Mouse (Mus musculus): ENCODE data around the gene Rbm26. TPM values are rescaled to one million over a fixed set of nuclear protein-coding genes. Genes with fewer than 3 reads are reported as not detected.

Gene Rbm26
- 10 to 100 TPM; 58.6 to 67.0 TPM for total RNA-seq (2021)
- long read RNA-seq, experiment 1, transcript Rbm26-201 (22 exons, 3,633 nt), result major isoform, 9 of 20 reads
- long read RNA-seq, experiment 1, partial matches to known transcripts, result 5 of 20 reads
- long read RNA-seq, experiment 1, other reads (novel, unspliced or antisense), result 6 of 20 reads
- long read RNA-seq, experiment 2, transcript Rbm26-201 (22 exons, 3,633 nt), result major isoform, 10 of 22 reads
- long read RNA-seq, experiment 2, partial matches to known transcripts, result 2 of 22 reads
- long read RNA-seq, experiment 2, other reads (novel, unspliced or antisense), result 10 of 22 reads

DNA sequence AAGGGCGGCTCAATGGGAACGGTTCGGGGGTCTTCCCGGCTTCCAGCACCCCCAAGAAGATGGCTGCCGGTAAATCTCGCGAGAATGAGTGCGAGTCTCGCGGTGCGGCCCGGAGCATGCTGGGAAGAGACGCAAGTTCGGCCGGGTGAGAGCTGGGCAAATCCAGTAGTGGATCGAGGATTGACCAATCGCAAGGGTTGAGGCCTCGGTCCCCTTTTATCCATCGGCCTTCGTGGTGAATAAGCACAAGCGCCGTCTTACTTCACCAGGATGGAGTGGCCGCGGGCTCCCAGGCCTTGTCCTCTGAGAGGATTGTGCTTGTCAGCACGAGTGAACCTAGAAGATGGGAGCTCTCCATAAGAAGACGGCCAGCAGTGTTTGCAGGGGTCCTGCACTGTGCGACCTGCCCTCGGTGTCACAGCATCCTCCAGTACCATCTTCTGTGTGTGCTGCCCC lies at the start of gene Rbm26:
TSS of gene Rbm26 (minus strand) at position 90 of the 456 bp plus-strand sequence.
- Histone ChIP-seq H3K4me3 (peak within 1 kb of the TSS; percentile 95), H3K27ac (peak within 1 kb of the TSS; percentile 98)
- no peak for TF ChIP-seq CTCF (conservative IDR thresholded peaks at IDR 0.05)
- DNase-seq (ENCODE audit: low spot score in 2 of 2), result peak; percentile 94 to 98

DNA sequence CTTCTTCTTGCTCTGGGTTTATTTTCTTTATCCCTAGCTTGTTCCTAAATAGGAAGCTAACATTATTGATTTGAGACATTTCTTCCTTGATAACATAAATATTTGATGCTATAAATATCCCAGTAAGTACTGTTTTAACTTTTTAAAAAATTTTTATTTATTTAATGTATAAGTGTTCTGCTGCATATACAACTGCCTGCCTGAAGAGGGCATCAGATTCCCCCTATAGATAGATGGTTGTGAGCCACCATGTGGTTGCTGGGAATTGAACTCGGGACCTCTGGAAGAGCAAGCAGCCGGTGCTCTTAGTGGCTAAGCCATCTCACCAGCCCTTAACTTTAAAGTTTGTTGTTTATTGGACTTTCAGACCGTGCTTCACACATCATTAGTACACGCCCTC lies 48.7 kb upstream of the Rbm26 start:
- no peak overlapping the region for H3K4me3 ChIP-seq

DNA sequence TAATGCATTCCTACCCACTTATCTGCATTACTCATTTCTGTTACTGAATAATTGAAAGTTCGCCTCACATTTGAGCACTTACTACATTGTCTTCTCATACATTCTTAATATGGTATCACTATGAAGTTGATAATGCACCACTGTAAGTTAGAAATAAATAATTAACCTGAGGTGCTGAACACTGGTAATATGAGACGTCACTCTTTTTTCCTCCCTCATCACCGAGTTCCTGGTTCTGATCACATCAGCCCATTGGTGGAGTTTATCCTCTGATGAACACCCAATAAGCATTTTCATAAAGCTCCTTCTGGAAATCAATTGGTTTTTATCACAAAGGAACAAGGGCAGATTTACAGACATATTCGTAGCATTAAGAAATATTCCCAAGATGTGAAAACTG lies 45.1 kb upstream of the Rbm26 start:
- no peak for DNase-seq (ENCODE audit: low spot score in 2 of 2)
- no peak for TF ChIP-seq CTCF (conservative IDR thresholded peaks at IDR 0.05)
- no peak overlapping the region for H3K4me3 ChIP-seq
- no peak overlapping the region for H3K27ac ChIP-seq

More for the DNA sequence above, 48.7 kb upstream of the Rbm26 start:
- no peak for DNase-seq (ENCODE audit: low spot score in 2 of 2)
- H3K27ac ChIP-seq, result no peak overlapping the region
- TF ChIP-seq CTCF (conservative IDR thresholded peaks at IDR 0.05), result peak; percentile 44

DNA sequence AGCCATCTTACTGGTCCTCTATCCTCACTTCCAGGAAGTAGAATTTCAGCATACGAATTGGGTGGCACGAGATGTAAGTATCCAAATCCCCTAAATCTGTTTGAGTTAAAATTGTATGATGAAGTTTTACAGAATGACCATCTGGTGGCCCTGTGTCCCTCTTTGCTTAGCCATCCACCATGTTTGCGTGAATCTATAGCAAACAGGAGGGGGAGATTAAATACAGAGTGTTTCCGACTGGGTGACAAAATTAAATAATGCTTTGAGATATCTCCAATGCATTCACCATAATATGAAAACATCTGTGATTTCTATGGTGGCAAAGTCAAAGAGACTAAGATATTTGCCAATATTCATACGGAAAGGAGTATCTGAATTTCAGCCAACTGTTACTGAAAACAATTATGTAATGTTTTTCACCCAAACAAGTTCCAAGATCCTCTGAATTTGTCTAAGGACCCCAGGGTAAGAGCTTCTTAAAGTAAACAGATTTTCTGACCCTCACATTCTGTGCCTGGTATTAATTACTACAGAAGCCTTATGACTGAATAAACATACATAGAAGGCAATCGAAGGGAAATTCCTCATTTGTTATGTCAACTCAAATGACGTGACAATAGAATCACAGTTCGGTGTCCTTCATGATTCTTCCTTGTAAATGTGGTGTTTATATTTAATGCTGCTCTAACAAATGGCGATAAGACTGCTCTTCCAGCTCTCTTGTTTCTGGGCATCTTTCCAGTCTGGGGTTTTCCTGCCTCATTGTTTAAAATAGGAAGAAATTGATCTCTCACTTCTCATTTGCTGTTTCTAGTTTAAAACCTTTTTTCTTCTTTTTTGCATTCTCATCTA lies 42.6 kb upstream of the Rbm26 start:
- no peak overlapping the region for H3K27ac ChIP-seq
- TF ChIP-seq CTCF (conservative IDR thresholded peaks at IDR 0.05), result no peak
- no peak overlapping the region for H3K4me3 ChIP-seq
- DNase-seq (ENCODE audit: low spot score in 2 of 2), result peak; percentile 17 to 34

DNA sequence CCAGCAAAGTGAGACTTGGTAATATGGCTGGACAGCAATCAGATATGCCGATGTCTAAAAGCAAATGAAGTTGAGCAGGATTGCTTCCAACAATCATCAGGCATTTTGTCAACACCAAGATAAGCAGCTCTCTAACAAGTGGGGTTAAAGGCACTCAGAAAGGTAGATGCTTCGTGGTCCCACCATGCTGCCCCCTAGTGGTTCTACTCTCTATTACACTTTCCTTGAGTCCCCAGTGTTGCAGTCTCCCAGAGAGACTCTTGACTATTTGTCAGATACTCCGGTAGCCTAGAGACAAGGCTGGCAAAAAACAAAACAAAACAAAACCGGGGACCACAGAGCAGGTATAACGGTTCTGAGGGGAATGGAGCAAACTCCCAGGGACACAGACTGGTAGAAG lies 21.3 kb upstream of the Rbm26 start:
- Histone ChIP-seq H3K4me3 (no peak overlapping the region), H3K27ac (no peak overlapping the region)
- peak; percentile 72 for TF ChIP-seq CTCF (conservative IDR thresholded peaks at IDR 0.05)
- DNase-seq (ENCODE audit: low spot score in 2 of 2), result peak in 1 of 2 experiments; percentile 23

DNA sequence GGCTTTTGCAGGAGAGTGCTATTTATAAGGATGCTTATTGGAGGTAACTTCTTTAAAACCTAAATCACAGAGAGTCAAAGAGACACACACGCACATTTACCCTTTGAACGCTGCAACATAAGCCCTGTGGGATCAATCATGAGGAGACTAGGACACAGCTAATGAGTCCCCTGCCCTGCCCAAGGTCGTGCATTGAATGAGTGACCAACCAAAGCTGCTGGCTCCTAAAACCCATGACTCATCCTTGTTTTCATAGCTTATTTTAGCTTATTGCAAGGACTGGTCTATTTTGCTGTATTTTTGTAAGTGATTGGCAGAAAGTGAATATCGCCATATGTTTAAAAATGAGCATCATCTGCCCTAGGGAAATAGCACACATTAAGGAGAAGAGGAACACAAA lies 17.6 kb upstream of the Rbm26 start:
- no peak for DNase-seq (ENCODE audit: low spot score in 2 of 2)
- TF ChIP-seq CTCF (conservative IDR thresholded peaks at IDR 0.05), result no peak
- H3K27ac ChIP-seq, result no peak overlapping the region
- no peak overlapping the region for H3K4me3 ChIP-seq

DNA sequence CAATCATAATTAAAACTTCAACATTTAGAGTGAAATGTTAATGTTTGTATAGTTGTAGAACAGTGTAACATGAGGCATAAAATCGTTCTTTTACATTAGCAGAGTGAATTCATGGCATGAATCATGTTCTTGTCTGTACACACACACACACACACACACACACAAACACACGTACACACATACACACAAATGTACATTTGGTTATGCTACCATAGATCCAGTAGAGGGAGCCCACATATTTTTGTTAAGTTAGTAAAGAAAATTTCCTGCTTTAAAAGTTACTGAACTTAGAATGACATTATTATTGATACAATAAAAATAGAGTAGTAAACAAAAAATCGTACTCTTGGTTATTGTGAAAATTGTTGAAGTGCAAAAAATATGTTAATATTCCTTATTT lies 7.7 kb upstream of the Rbm26 start:
- no peak for DNase-seq (ENCODE audit: low spot score in 2 of 2)
- TF ChIP-seq CTCF (conservative IDR thresholded peaks at IDR 0.05), result peak; percentile 77
- no peak overlapping the region for H3K4me3 ChIP-seq
- no peak overlapping the region for H3K27ac ChIP-seq

DNA sequence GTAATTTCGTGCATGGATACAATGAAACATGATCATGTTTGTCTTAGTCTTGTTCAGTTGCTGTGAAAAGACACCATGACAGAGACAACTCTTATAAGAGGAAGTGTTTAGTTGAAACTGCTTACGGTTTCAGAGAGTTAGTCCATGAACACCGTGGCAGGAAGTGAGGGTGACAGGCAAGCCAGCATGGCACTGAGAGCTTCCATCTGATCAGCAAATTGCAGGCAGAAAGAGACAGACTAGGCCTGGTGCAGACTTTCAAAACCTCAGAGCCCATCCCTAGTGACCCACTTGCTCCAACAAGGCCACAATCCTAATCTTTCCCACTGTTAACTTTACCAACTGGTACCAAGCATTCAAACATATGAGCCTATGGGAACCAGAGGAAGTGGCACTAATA lies 5.7 kb upstream of the Rbm26 start:
- TF ChIP-seq CTCF (conservative IDR thresholded peaks at IDR 0.05), result no peak
- H3K4me3 ChIP-seq, result no peak overlapping the region
- H3K27ac ChIP-seq, result no peak overlapping the region
- no peak for DNase-seq (ENCODE audit: low spot score in 2 of 2)

DNA sequence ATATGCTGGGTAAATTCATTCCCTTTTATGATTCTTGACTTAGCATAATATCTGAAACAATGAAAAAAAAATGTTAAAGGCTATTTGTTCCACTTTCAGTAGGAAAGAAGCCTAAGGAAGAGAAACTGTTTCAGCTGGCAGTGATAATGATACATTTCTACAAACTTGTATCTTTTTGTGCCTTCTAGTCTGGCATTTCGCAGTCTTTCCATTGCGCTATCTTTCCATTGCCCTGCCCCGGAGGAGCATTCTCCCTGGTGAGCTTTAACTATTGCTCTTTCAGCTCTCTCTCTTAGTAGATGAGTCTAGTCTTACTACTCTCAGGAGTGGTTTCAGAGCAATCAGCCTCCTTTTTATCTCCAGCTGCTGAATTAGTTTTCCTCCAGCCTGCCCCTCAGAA lies 2.6 kb upstream of the Rbm26 start:
- no peak for TF ChIP-seq CTCF (conservative IDR thresholded peaks at IDR 0.05)
- no peak for DNase-seq (ENCODE audit: low spot score in 2 of 2)
- Histone ChIP-seq H3K4me3 (no peak overlapping the region), H3K27ac (no peak overlapping the region)

DNA sequence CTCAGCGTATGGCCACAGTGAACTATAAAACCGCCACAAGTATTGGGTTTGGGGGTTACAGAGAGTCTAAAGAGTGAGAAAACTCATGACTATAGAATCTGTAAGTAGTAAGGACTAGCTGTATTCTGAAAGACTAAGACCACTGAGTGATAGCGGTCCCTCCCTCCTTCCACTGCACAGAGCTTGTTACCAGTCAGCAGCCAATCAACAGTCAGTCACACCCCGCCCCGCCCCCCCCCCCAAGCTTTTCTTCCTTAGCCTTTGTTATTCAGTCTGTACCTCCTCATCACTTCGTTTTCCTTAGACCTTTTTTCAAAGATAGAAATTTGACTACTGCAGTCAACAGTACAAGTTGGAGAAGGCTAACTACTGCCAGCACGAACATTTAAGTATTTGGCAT lies 1.9 kb upstream of the Rbm26 start:
- Histone ChIP-seq H3K4me3 (no peak overlapping the region), H3K27ac (no peak overlapping the region)
- TF ChIP-seq CTCF (conservative IDR thresholded peaks at IDR 0.05), result no peak
- DNase-seq (ENCODE audit: low spot score in 2 of 2), result no peak

DNA sequence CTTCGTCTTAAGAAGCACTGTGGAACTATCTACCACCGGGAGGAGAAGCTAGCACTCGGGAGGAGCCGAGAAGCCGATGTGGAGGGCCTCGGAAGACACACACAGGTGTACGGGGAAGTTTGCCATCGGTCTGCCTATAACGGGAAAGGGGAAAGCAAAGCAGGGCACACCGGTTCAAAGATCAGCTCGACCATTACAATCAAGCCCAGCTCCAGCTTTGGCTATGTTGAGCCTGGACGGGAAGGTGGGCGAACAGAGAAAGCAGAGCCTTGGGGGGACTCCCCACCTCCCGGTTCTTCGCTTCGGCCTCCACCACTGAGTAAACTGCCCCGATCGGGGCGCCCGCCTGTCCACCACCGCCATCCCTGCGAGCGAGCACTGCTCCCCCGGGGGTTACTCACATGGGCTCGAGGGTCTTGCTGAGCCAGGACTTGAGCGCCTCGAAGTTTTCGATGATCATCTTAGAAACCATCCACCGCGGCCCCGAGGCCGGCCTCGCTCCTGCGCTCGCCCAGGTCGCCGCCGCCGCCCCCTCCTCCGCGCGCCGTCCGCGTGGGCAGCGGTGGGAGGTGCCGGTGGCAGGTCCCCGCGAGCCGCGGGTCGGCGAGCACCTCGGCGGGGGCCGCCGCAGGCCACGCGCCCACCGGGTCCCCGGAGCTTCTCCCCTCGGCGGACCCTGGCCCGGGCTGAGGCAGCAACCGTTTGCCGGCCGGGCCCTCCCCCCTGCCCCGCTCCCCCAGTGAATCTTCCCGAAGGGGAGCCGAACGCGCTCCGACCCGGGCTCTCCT lies 552 bp downstream of the Rbm26 start:
- Histone ChIP-seq H3K27ac (peak overlapping the region; percentile 98), H3K4me3 (peak overlapping the region; percentile 95)
- peak in 1 of 2 experiments; percentile 29 for DNase-seq (ENCODE audit: low spot score in 2 of 2)
- TF ChIP-seq CTCF (conservative IDR thresholded peaks at IDR 0.05), result no peak

DNA sequence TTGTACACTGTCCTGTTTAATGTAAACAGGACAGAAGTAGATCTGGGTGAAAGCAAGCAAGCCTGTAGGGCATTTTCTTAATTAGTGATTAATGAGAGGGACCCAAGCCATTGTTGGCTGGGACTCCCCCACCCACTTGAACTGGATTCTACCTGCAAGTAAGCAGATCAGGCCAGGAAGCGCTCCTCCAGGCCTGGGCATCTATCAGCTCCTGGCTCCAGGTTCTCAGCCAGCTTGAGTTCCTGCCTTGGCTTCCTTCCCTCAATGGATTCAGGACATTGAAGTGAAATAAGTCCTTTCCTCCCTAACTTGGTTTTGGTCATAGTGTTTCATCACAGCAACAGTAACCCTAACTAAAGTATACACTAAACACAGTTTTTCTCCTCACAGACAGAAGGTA lies 9.9 kb downstream of the Rbm26 start:
- H3K27ac ChIP-seq, result no peak overlapping the region
- no peak for TF ChIP-seq CTCF (conservative IDR thresholded peaks at IDR 0.05)
- no peak overlapping the region for H3K4me3 ChIP-seq
- no peak for DNase-seq (ENCODE audit: low spot score in 2 of 2)

DNA sequence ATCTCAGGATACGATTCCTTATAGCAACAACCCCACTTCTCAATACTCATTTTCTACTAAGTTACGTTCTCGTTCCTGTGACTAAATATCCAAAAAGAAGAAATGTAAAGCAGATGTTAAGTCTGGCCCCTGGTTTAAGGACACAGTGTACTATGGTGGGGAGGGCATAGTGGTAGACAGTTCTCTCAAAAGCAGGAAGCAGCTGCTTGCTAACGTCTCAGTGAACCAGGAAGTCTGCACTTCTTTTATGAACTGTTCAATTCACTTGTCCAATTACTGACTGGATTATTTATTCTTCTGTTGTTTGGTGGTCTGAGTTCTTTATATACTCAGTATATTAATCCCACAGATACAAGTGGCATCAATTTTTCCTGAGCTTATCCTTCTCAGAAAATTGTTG lies 12.3 kb downstream of the Rbm26 start:
- no peak for TF ChIP-seq CTCF (conservative IDR thresholded peaks at IDR 0.05)
- no peak overlapping the region for H3K4me3 ChIP-seq
- no peak overlapping the region for H3K27ac ChIP-seq
- DNase-seq (ENCODE audit: low spot score in 2 of 2), result no peak
